Mouse (Mus musculus) kidney, postnatal 0 days (tissue): Measurements from ENCODE around the gene Gdpd5. TPM values are rescaled to one million over a fixed set of nuclear protein-coding genes. Genes with fewer than 3 reads are reported as not detected.

Experiments used
- ATAC-seq: fragments of 200-750 bp; cut with Nextera tagmentation; replicated peaks from 2 replicates; pipeline ENCODE4 v1.8.0; 2017; ENCODE audit warnings: low read depth, moderate number of reproducible peaks, moderate TSS enrichment, moderate library complexity; ENCODE audit not compliant: low FRiP score
- DNase-seq: peaks from one replicate; pipeline ENCODE4 v3.0.0-alpha.2; 2016; ENCODE audit warnings: low spot score
- H3K27ac ChIP-seq: fragments of 300-500 bp; sonication (generic); 2 replicates; pipeline ENCODE4 v1.5.1; 2014; ENCODE audit warnings: mild to moderate bottlenecking
- H3K27me3 ChIP-seq: fragments of 300-500 bp; sonication (generic); 2 replicates; pipeline ENCODE4 v1.6.1; 2014; ENCODE audit warnings: low read length, mixed read lengths; ENCODE audit not compliant: insufficient read depth
- H3K36me3 ChIP-seq: fragments of 300-500 bp; sonication (generic); 2 replicates; pipeline ENCODE4 v1.6.1; 2014; ENCODE audit warnings: low read length, mixed read lengths; ENCODE audit not compliant: insufficient read depth
- H3K4me1 ChIP-seq: fragments of 300-500 bp; sonication (generic); replicated peaks from 2 replicates; pipeline ENCODE4 v1.6.1; 2014; ENCODE audit warnings: antibody characterized with exemption, low read length, mixed read lengths; ENCODE audit not compliant: insufficient read depth
- H3K4me2 ChIP-seq: fragments of 300-500 bp; sonication (generic); 2 replicates; pipeline ENCODE4 v1.6.1; 2014; ENCODE audit warnings: mild to moderate bottlenecking, low read length, moderate library complexity, mixed read lengths
- H3K4me3 ChIP-seq: fragments of 300-500 bp; sonication (generic); replicated peaks from 2 replicates; pipeline ENCODE4 v1.5.1; 2014; ENCODE audit warnings: low read depth, low read length
- H3K9ac ChIP-seq: fragments of 300-500 bp; sonication (generic); 2 replicates; pipeline ENCODE4 v1.6.1; 2014; ENCODE audit warnings: low read depth, low read length
- H3K9me3 ChIP-seq: fragments of 300-500 bp; sonication (generic); replicated peaks from 2 replicates; pipeline ENCODE4 v1.6.1; 2016; ENCODE audit warnings: low read length, inconsistent platforms, mixed read lengths
- CTCF ChIP-seq: IDR thresholded peaks from 2 replicates; pipeline ENCODE4 v1.5.1; 2016; ENCODE audit warnings: antibody characterized with exemption, low read depth, mild to moderate bottlenecking, moderate library complexity
- WGBS: fragments of 180-500 bp; shearing (Covaris S2); extraction: QIAGEN DNeasy Blood & Tissue Kit; methylation state at CpG from one replicate; pipeline ENCODE4 v1.1.7; 2014; 5-methylcytosine and 5-hydroxymethylcytosine counted together
- polyA plus RNA-seq: library from polyadenylated mRNA; unstranded; fragments of >200 nt; fragmentation: Nextera tagmentation; extraction: Ambion mirVana; gene quantifications from 2 replicates; pipeline ENCODE4 v1.2.1, GENCODE M21; 2015

Gdpd5 gene
- polyA plus RNA-seq, 1 experiment from 2014 or later = 11.8 TPM

DNA sequence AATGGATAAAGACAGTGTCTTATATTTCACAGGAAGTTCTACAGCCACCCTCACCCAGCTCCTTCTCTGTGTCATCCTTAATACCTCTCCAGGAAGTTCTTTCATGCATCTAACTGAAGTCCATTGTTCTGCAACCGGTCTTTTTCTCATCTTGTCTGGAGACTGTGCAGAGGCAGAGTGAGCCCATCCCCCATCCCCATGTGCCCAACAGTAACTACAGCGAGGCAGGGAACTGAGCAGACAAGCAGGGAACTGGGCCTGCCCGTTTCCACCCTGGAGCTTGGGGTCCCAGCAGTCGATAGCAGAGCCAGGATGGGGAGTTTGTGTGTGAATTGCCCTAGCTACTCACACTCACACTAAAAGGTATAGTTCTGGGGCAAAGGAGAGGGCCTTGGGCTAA is 9.3 kb downstream of the Gdpd5 start:
- TF ChIP-seq CTCF = no peak
- Histone ChIP-seq H3K9ac (no peak overlapping the region), H3K4me3 (no peak overlapping the region), H3K27me3 (no peaks in the 10 kb centered on the region), H3K9me3 (no peaks in the 10 kb centered on the region), H3K4me1 (no peaks in the 10 kb centered on the region), H3K36me3 (0 out of 2 replicates have a peak, but pooled peaks cover 3% of the 10 kb centered on the region), H3K27ac (no peak overlapping the region), H3K4me2 (no peak overlapping the region)
- WGBS = 54% methylated on average over 4 of the region's 4 CpGs
- DNase-seq (no peak), ATAC-seq (no peak)

DNA sequence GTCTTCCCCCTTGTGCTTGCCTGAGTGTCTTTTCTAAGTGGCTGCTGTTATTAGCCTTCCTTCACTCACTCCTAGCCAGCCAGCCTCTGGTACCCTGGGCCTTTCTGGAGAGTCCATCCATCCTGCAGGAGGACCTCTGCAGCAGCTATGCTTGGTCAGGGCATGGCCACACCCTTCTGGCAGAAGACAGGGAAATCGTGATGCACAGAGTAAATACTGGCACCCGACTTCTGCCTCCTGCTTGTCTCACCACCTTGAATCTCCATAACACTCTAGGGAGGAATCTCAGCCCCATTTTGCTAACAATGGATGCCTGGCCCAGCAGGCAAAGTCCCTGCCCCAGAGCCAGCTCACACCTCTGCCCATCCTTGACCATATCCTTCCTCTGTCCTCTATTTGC is 11.5 kb downstream of the Gdpd5 start:
- Histone ChIP-seq H3K4me3 (no peak overlapping the region), H3K9ac (no peak overlapping the region), H3K27me3 (no peaks in the 10 kb centered on the region), H3K4me2 (no peak overlapping the region), H3K9me3 (no peaks in the 10 kb centered on the region), H3K27ac (no peak overlapping the region), H3K36me3 (0 out of 2 replicates have a peak, but pooled peaks cover 3% of the 10 kb centered on the region), H3K4me1 (0 out of 2 replicates have a peak, but pooled peaks cover 3% of the 10 kb centered on the region)
- no peak for DNase-seq
- 73% methylated on average over 2 of the region's 2 CpGs for WGBS
- TF ChIP-seq CTCF = no peak
- ATAC-seq = no peak

DNA sequence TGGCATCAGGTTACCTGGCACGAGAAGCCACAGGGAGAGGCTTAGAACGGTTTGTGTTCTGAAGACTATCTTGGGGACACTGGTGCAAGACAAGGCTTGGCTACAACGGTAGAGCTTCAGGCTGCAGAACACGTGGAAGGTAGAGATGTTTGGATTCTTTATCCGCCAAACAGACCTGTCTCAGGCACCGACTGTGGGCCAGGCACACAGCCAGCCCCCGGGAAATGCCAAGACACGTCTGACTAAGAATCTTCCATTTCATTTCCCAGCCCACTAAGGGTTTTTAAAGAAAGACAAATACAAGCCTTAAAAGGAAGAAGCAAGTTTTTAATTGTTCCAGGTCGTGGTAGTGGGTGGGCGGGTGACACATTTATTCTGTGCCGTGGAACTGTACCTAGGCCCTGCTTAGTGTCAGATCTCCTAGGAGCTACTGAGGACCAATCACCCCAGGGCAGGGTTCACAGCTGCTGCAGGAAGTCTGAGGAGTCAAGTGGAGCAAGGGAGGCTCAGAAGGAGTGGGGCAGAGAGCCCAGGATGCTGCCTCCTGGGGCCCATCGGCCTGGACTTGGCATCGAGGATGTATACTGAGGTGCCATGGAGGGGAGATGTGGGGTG is 12.6 kb downstream of the Gdpd5 start:
- no peak overlapping the region for H3K4me2 ChIP-seq
- 0 out of 2 replicates have a peak, but pooled peaks cover 3% of the 10 kb centered on the region for H3K36me3 ChIP-seq
- 63% methylated on average over 13 of the region's 13 CpGs for WGBS
- TF ChIP-seq CTCF = no peak
- H3K9me3 ChIP-seq = no peaks in the 10 kb centered on the region
- ATAC-seq (no peak), DNase-seq (no peak)
- H3K4me3 ChIP-seq = no peak overlapping the region
- H3K4me1 ChIP-seq = 0 out of 2 replicates have a peak, but pooled peaks cover 3% of the 10 kb centered on the region
- no peak overlapping the region for H3K27ac ChIP-seq
- H3K27me3 ChIP-seq = no peaks in the 10 kb centered on the region
- H3K9ac ChIP-seq = no peak overlapping the region

DNA sequence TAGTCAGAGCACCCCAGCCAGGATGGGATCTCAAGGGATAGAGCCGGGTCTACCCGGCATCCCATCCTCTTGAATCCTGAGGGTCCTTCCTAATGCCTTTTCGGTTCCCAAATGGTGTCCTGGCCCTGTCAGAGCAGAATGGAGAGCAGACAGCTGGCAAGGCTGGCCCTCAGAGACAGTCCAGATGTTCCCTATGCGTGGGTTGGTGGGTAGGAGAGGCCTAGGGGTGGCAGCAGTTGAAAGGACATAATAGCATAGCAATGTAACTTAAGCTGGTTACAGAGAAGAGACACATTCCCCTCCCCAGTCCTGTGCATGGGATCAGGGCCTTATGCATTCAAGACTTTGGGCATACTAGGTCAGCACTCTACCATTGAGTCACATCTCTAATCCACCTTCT is 14.2 kb downstream of the Gdpd5 start:
- TF ChIP-seq CTCF = no peak
- 48% methylated on average over 4 of the region's 4 CpGs for WGBS
- Histone ChIP-seq H3K4me2 (no peak overlapping the region), H3K9me3 (no peaks in the 10 kb centered on the region), H3K9ac (no peak overlapping the region), H3K27ac (no peak overlapping the region), H3K36me3 (0 out of 2 replicates have a peak, but pooled peaks cover 3% of the 10 kb centered on the region), H3K4me3 (no peak overlapping the region), H3K4me1 (0 out of 2 replicates have a peak, but pooled peaks cover 3% of the 10 kb centered on the region), H3K27me3 (no peaks in the 10 kb centered on the region)
- peak; percentile 65 for DNase-seq
- ATAC-seq = no peak

DNA sequence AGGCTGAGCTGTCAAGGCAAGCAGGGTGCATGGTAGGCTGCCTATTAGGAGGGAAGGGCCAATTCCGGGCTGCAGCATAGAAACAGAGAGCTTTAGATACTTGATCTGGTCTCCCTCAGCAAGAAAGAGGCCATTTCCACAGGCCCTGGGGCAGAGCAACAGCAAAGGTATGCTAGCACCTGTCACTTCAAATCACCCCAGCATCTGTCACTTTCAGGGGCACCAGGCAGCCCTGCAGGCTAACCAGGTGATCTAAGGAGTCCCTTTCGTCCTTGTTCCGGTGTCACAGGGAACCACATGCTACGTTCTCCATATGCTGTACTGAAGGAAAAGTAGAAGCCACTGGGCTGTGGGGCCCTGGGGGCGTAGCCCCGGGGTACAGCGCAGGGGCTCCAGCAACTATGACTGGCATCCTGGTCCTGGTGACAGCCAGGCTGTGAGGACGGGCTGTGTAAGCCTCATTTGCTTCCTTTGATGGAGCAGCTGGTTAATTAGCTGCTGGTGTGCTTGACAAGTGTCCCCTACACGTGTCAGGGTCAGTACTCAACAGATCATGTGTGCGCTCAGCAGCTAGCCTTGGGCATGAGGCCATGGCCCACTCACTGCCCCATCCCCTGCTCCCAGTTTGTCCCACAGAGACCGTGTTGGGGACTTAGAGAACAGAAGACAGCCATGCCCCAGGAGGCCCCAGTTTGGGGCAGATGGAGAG is 14.8 kb downstream of the Gdpd5 start:
- Histone ChIP-seq H3K4me1 (0 out of 2 replicates have a peak, but pooled peaks cover 3% of the 10 kb centered on the region), H3K36me3 (0 out of 2 replicates have a peak, but pooled peaks cover 3% of the 10 kb centered on the region), H3K4me3 (no peak overlapping the region), H3K9me3 (no peaks in the 10 kb centered on the region), H3K27me3 (no peaks in the 10 kb centered on the region), H3K27ac (no peak overlapping the region), H3K4me2 (no peak overlapping the region), H3K9ac (no peak overlapping the region)
- ATAC-seq = no peak; the same call in 1 of the 2 replicates
- TF ChIP-seq CTCF = no peak
- WGBS = 60% methylated on average over 11 of the region's 11 CpGs
- no peak for DNase-seq

DNA sequence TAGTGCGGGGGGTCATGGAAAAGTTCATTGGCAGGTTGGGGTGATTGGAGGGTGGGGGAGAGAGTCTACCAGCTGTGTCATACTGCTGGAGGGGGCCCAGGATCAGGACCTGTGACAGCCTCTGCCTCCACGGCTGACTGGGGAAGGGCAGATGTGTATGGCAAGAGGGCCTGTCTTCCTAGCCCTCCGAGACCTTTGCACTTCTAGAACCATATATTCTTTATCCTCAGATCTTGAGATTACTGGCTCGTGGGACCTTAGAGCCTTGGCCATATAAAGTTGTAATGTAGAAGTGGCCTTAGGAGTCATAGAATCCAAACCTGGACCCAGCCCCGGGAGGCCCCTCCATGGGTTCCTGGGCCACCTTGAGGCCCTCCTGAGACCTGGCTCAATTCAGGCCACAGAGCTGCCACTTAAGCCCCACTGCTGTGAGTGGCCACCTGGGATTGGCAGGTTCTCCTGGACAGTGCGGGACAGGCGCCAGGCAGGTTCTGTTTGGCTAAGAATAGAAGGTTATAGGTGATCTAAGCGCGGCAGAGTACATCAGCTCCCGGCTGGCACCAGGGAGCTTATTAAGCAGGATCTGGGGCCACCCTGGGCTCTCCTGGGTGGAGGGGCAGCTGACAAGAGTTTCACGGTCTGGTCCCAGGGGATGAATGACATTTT is 15.9 kb downstream of the Gdpd5 start:
- WGBS = 64% methylated on average over 11 of the region's 11 CpGs
- Histone ChIP-seq H3K27ac (no peak overlapping the region), H3K9me3 (no peaks in the 10 kb centered on the region), H3K9ac (no peak overlapping the region), H3K36me3 (0 out of 2 replicates have a peak, but pooled peaks cover under 1% of the 10 kb centered on the region), H3K27me3 (no peaks in the 10 kb centered on the region), H3K4me3 (no peak overlapping the region), H3K4me1 (0 out of 2 replicates have a peak, but pooled peaks cover 3% of the 10 kb centered on the region), H3K4me2 (no peak overlapping the region)
- no peak for TF ChIP-seq CTCF
- ATAC-seq = no peak
- no peak for DNase-seq
